Mouse (Mus musculus) T-helper 2 cell (primary cell): ENCODE data around the gene Nckap5l.

Experiments
- in situ Hi-C: fragments of 300-600 bp; cut with MboI, MseI; formaldehyde crosslinking; loops from one replicate; pipeline ENCODE4 v1.15.1; 2025; ENCODE audit warnings: high pct_unique_total_duplicates

Nckap5l gene

DNA sequence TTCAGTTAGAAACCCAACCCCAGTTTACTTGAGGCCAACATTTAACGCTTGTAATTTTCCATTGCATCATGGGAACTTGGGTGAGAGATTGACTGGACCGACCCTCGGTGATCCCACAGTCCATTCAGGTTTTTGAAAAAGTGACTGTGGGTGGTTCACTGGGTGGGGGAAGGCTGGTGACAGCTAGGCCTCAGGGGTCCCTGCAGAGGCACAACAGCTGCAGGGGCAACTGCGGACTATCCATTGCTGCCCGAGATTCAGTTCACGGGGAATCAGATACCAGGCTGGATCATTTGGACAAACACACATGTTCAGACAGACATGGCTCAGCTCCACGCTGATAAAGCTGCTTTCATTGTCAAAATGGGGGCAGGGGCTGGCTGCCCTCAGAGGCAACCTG, 26.0 kb downstream of the Nckap5l start:
- in situ Hi-C loops, result no loop called here

- in situ Hi-C loops, result no loop called here
Measured at GRCm38 (mm10) chr15:99431063-99431462, 26.5 kb downstream of the Nckap5l start.

DNA sequence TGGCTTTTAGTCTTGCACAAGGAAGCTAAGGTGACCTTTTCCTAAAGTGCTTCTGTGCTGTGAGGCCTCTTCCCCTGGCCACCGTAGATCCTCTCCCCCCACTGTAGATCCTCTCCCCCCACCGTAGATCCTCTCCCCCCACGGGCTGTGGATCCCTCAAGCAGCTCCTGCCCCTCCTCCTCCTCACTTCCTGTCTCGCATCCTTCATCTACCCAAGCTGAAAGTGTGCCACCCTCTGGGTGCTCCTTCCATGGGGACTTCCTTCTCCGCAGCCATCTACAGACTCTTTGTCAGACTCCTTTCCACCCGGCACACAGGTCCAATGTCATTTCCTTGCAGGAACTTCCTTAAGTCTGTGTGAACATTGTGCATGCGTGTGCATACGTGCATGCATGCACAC, 27.2 kb downstream of the Nckap5l start:
- in situ Hi-C loops, result no loop called here

GRCm38 (mm10) chr15:99423884-99424283, 33.7 kb downstream of the Nckap5l start:
- in situ Hi-C loops, result loop anchor here (5.0 kb wide), 1 partner anchor 43 kb away; no protein-coding TSS in a partner anchor

GRCm38 (mm10) chr15:99423131-99423530, 34.4 kb downstream of the Nckap5l start:
- in situ Hi-C loops, result loop anchor here (5.0 kb wide), 1 partner anchor 44 kb away; no protein-coding TSS in a partner anchor

GRCm38 (mm10) chr15:99422551-99422950, 35.0 kb downstream of the Nckap5l start:
- in situ Hi-C loops, result loop anchor here (5.0 kb wide), 1 partner anchor 45 kb away; no protein-coding TSS in a partner anchor

- in situ Hi-C loops, result loop anchor here (5.0 kb wide), 1 partner anchor 46 kb away; no protein-coding TSS in a partner anchor
Measured at GRCm38 (mm10) chr15:99421676-99422075, 35.9 kb downstream of the Nckap5l start.

DNA sequence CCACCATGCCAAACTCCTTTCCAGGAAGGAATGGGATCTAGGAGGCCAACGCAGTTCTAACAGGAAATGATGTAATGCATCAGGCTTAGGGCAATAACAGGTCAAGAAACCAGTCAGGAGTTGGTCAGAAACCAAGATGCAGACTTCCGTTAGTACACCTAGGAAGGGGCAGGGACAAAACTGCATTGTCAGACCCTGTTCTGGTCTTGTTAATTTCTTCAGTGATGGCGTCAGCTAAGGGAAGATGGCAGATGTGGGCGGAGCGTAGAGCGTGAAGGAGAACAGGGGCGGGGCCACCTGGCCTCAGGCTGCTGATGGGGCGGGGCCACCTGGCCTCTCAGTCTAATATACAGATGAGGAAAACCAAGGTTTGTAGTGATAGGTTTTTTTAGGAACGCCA, 36.4 kb downstream of the Nckap5l start:
- in situ Hi-C loops, result loop anchor here (5.0 kb wide), 1 partner anchor 46 kb away; no protein-coding TSS in a partner anchor

DNA sequence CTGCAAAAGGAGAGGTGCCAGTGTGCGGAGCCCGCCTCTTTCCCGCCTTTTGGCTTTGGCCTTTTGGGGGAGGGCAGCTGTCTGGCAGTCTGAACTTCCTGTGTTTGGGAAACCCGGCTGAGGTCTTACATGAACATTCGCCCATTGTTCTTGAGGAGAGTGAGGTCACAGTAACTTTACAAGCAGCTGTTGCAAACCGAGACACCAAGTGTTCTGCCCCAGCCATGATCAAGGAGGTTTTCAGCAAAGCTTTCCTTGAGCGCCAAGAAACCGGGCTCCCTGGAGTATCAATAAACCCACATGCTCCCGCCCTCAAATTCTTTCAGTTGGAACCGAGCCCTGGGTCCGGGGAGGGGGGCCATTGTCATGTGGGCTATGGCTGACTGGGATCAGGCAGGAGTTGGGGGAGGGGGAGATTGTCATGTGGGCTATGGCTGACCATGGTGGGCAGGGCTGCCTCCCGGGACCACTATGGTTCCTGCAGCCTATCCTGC, 37.0 kb downstream of the Nckap5l start:
- in situ Hi-C loops, result loop anchor here (5.0 kb wide), 1 partner anchor 47 kb away; no protein-coding TSS in a partner anchor

DNA sequence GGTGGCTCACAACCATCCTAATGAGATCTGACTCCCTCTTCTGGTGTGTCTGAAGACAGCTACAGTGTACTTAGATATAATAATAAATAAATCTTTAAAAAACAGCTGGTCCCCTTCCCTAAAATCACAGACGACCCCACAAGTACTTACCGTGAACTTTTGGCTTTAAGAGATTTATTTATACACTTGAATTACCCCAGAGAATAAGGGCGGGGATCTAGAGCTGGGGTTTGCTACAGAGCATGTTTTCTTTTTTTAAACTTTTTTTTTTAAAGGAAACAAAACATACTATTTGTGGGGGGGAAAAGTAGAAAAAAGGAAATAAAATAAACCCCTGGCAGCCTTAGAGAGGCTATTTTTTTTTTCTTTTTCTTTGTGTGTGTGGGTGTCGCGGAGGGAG, 37.4 kb downstream of the Nckap5l start:
- in situ Hi-C loops, result loop anchor here (5.0 kb wide), 1 partner anchor 47 kb away; no protein-coding TSS in a partner anchor

GRCm38 (mm10) chr15:99417692-99418271, 39.8 kb downstream of the Nckap5l start:
- in situ Hi-C loops, result no loop called here

GRCm38 (mm10) chr15:99416957-99417356, 40.6 kb downstream of the Nckap5l start:
- in situ Hi-C loops, result no loop called here

DNA sequence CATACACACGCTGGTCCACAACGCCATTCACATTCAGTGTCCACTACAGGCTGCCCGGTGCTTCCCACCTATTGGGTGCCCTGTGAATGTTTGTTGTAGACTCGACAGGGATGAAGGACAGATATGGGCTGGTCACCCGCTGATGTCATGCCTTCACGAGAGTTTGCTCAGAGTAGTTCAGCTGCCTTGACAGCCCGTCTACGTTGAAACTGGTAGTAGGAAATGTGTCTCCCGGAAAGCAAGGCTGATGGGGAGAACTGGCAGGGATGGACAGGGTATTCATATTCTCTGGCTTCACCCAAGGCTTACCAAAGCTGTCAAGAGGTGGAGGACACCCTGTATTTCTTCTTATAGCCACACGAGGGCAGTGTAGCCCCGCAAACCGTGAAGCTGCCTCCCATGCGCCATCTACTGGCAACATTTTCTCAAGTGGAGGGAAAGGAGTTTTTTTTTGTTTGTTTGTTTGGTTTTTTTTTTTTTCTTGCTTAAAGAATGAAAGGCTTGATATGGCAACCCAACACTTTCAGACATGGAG, 41.1 kb downstream of the Nckap5l start:
- in situ Hi-C loops, result no loop called here

GRCm38 (mm10) chr15:99415793-99416192, 41.8 kb downstream of the Nckap5l start:
- in situ Hi-C loops, result no loop called here

GRCm38 (mm10) chr15:99411747-99412146, 45.8 kb downstream of the Nckap5l start:
- in situ Hi-C loops, result no loop called here

DNA sequence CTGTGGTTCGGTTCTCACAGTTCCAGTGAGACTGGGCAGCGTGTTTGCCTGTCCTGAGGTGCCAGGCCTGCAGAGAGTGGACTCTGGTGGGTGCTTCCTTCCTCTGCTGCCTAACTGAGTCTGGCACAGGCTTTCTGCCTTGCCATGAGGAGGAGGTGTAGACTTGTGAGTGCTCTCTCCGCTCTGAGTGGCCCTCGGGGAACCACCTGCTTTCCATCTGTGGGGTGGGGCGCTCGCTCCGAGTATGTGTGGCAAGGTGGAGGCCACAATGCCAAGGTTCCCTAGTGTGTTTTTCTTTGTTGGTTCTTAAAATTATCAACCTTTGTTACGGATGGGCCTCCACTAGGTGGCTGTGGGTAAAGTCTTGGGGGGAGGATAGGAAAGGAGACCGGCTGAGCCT, 48.7 kb downstream of the Nckap5l start:
- in situ Hi-C loops, result no loop called here

DNA sequence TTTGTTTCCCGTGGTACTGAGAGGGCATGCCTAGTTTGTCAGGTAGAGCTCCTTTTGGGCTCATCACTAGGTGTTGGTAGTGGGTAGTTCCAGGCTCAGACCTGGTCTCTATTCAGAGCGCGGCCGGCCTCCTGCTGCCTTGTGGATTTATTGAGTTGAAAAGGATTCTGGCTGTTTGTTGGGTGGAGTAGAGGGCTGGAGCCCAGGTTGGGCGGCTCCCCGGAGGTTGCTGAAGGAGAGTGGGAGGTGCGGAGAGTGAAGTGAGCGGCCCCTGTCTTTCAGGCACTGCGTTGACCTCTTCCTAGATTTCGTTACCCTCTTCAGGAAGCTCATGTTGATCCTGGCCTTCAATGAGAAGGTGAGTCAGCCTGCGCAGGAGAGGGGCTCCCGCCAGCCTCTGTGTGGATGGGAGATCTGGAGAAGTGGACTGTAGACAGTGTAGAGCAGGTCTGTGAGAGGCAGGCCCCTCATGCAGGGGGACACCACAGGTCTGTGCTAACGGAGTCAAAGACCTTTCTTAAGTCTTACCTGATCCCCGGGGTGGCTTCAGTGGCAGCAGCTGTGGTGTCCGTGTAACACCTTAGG, 50.5 kb downstream of the Nckap5l start:
- in situ Hi-C loops, result no loop called here

- in situ Hi-C loops, result no loop called here
Measured at GRCm38 (mm10) chr15:99405150-99405549, 52.4 kb downstream of the Nckap5l start.

DNA sequence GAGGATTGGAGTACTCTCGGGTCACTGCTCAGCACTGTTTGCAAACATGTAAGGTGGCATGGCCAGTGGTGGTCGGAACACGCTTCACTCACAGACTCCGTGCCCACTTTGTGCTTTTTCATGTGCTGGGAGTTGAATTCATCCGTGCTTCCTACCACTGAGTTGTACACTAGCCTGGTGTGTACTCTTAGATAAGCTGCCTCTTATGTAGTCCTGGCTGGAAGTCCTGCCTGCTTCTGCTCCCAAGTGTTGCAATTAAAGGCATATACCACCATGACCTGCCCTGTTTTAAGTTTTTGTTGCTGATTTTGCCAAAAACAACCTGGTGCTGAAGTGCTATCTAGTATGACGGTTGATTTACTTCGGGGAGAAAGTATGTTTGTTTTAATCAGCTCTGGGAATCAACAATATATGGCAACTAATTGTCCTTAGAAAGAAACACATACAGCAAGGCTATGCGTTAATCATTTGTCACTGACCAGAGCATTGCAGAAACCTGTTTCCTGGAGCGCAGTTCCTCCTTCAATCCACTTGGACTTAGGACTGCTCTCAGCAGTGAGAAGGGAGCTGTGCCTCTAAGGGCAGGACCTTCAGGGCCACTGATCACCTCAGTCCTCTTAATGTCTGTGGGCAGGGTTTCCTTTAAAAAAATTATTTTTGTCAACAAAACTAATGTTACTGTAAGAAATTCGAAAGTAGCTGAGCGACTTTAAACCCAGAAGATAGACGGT, 54.2 kb downstream of the Nckap5l start:
- in situ Hi-C loops, result no loop called here

GRCm38 (mm10) chr15:99400602-99401001, 56.9 kb downstream of the Nckap5l start:
- in situ Hi-C loops, result no loop called here

GRCm38 (mm10) chr15:99399503-99400245, 57.9 kb downstream of the Nckap5l start:
- in situ Hi-C loops, result no loop called here
